Mouse (Mus musculus): ENCODE results near the gene Wfdc5. TPM values are rescaled to one million over a fixed set of nuclear protein-coding genes. Genes with fewer than 3 reads are reported as not detected.

The Wfdc5 gene
- total RNA-seq, 2 experiments from 2014 or later: not detected

GRCm38 (mm10) chr2:164137754-164138153 lies 44.8 kb downstream of the Wfdc5 start:
- DNase-seq: no peak
- Histone ChIP-seq H3K27ac (peak overlapping the region; percentile 57; the same call in 1 of the 2 replicates), H3K4me3 (no peak overlapping the region)
- TF ChIP-seq CTCF (IDR thresholded peaks at IDR 0.05): no peak
- intact Hi-C loops (cut with DNase I): loop anchor here (2.0 kb wide), 1 partner anchor 43 kb away; no protein-coding TSS in a partner anchor

DNA sequence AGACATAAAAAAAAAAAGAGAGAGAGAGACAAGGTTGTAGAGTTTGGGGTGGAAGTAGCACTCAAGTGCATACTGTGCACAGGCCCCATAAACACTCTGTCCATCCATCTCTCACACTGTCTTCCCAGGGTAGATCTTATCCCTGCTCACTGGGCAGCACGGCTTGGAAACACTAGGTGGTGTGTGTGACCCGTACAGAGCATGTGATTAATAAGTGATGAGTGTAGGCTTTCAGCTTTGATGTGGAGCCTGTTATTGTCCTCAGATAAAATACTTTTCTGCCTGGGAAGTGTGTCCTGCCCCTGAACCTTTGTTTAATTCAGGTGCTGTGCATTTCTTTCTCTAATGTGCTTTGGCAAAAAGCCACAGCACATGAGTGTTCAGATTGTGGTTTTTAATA lies 46.1 kb downstream of the Wfdc5 start:
- TF ChIP-seq CTCF (IDR thresholded peaks at IDR 0.05): peak; percentile 63
- DNase-seq: peak; percentile 37
- H3K27ac ChIP-seq: no peak overlapping the region
- intact Hi-C loops (cut with DNase I): loop anchor here (2.0 kb wide), 1 partner anchor 44 kb away; no protein-coding TSS in a partner anchor
- no peak overlapping the region for H3K4me3 ChIP-seq

GRCm38 (mm10) chr2:164135367-164135766 lies 47.2 kb downstream of the Wfdc5 start:
- TF ChIP-seq CTCF (IDR thresholded peaks at IDR 0.05): no peak
- no peak overlapping the region for H3K27ac ChIP-seq
- intact Hi-C loops (cut with DNase I): no loop called here
- no peak for DNase-seq
- H3K4me3 ChIP-seq: no peak overlapping the region

GRCm38 (mm10) chr2:164134563-164134962 lies 48.0 kb downstream of the Wfdc5 start:
- no peak overlapping the region for H3K4me3 ChIP-seq
- no peak overlapping the region for H3K27ac ChIP-seq
- TF ChIP-seq CTCF (IDR thresholded peaks at IDR 0.05): peak; percentile 69
- DNase-seq: peak; percentile 44
- intact Hi-C loops (cut with DNase I): loop anchor here (5.0 kb wide), 2 partner anchors 218 to 253 kb away; partner anchors contain the start of gene Slpi

- no peak for DNase-seq
- no peak overlapping the region for H3K4me3 ChIP-seq
- no peak for TF ChIP-seq CTCF (IDR thresholded peaks at IDR 0.05)
- no peak overlapping the region for H3K27ac ChIP-seq
- intact Hi-C loops (cut with DNase I): loop anchor here (5.0 kb wide), 2 partner anchors 221 to 256 kb away; partner anchors contain the start of gene Slpi
Measured at GRCm38 (mm10) chr2:164131586-164131985, 51.0 kb downstream of the Wfdc5 start.

GRCm38 (mm10) chr2:164128576-164129411 lies 53.7 kb downstream of the Wfdc5 start:
- intact Hi-C loops (cut with DNase I): no loop called here
- Histone ChIP-seq H3K27ac (no peak overlapping the region), H3K4me3 (no peak overlapping the region)
- TF ChIP-seq CTCF (IDR thresholded peaks at IDR 0.05): no peak
- no peak for DNase-seq

- no peak for DNase-seq
- intact Hi-C loops (cut with DNase I): no loop called here
- TF ChIP-seq CTCF (IDR thresholded peaks at IDR 0.05): no peak
- no peak overlapping the region for H3K27ac ChIP-seq
- no peak overlapping the region for H3K4me3 ChIP-seq
Measured at GRCm38 (mm10) chr2:164127297-164127696, 55.2 kb downstream of the Wfdc5 start.

GRCm38 (mm10) chr2:164126533-164126955 lies 56.0 kb downstream of the Wfdc5 start:
- peak; percentile 68 for TF ChIP-seq CTCF (IDR thresholded peaks at IDR 0.05)
- Histone ChIP-seq H3K27ac (no peak overlapping the region), H3K4me3 (no peak overlapping the region)
- intact Hi-C loops (cut with DNase I): no loop called here
- peak; percentile 64 for DNase-seq

Other genes with a start within 250 kb of the Wfdc5 start
- gene Ywhab, start 187.8 kb downstream of the Wfdc5 start, total RNA-seq (2021): 10 to 100 TPM; 34.7 to 44.4 TPM
- not detected for gene Pabpc1l, start 157.3 kb downstream of the Wfdc5 start, total RNA-seq (2021)
- gene Stk4, start 112.4 kb downstream of the Wfdc5 start, total RNA-seq (2021): 1 to 10 TPM; 6.8 to 8.7 TPM
- 10 to 100 TPM; 12.5 to 16.3 TPM for gene Tomm34, start 111.6 kb downstream of the Wfdc5 start, total RNA-seq (2021)
- 1 to 10 TPM in 1 of 2 experiments, under 1 TPM in 1; 0.31 to 1.0 TPM for gene Kcns1, start 11.6 kb downstream of the Wfdc5 start, total RNA-seq (2021)
- not detected for gene Wfdc12, start 7.9 kb upstream of the Wfdc5 start, total RNA-seq (2021)
- gene Wfdc15a, start 17.4 kb upstream of the Wfdc5 start, total RNA-seq (2021): not detected
- not detected for gene Wfdc15b, start 38.9 kb upstream of the Wfdc5 start, total RNA-seq (2021)
- gene Svs2, start 55.7 kb upstream of the Wfdc5 start, total RNA-seq (2021): not detected
- not detected for gene Svs3b, start 73.9 kb upstream of the Wfdc5 start, total RNA-seq (2021)
- not detected for gene Svs4, start 95.7 kb upstream of the Wfdc5 start, total RNA-seq (2021)
- gene Svs3a, start 106.5 kb upstream of the Wfdc5 start, total RNA-seq (2021): not detected
- not detected for gene Svs6, start 134.0 kb upstream of the Wfdc5 start, total RNA-seq (2021)
- not detected for gene Svs5, start 150.0 kb upstream of the Wfdc5 start, total RNA-seq (2021)
- under 1 TPM in 1 of 2 experiments, not detected in 1; 0.45 TPM for gene Slpi, start 206.4 kb upstream of the Wfdc5 start, total RNA-seq (2021)
- gene Rbpjl, start 220.4 kb upstream of the Wfdc5 start, total RNA-seq (2021): not detected
- 1 to 10 TPM in 1 of 2 experiments, under 1 TPM in 1; 0.56 to 1.7 TPM for gene Matn4, start 222.4 kb upstream of the Wfdc5 start, total RNA-seq (2021)

Measured in gastrocnemius, adult 2 months (tissue).